Mouse (Mus musculus) effector memory CD4-positive, alpha-beta T cell, adult 5 months (primary cell): Measurements from ENCODE around the gene Lbhd1. TPM values are rescaled to one million over a fixed set of nuclear protein-coding genes. Genes with fewer than 3 reads are reported as not detected.

ENCODE experiments used
- polyA plus RNA-seq: library from polyadenylated mRNA; unstranded; fragments of 100-300 nt; shearing (Covaris generic); gene quantifications from one replicate; pipeline ENCODE4 v1.2.1, GENCODE M21; 2017

The Lbhd1 gene
- 37.0 TPM for polyA plus RNA-seq

GRCm38 (mm10) chr19:8883616-8884015 is at the start of gene Lbhd1, which contains the start of gene Gm49403:
Lbhd1 (plus strand) TSS chr19:8883732.
Gm49403 (plus strand) TSS chr19:8883930.

GRCm38 (mm10) chr19:8837251-8837791 is 46.2 kb upstream of the Lbhd1 start, which contains the start of gene Bscl2:
Bscl2 (plus strand) TSS chr19:8837467.

GRCm38 (mm10) chr19:8839103-8839907 is 44.2 kb upstream of the Lbhd1 start, which contains the start of gene Gng3:
Gng3 (minus strand) TSS chr19:8839194.

GRCm38 (mm10) chr19:8850402-8850901 is 33.1 kb upstream of the Lbhd1 start, which contains the start of gene Lrrn4cl:
Lrrn4cl (plus strand) TSS chr19:8850768.

GRCm38 (mm10) chr19:8871267-8872186 is 12.0 kb upstream of the Lbhd1 start, which contains the start of gene Ubxn1:
Ubxn1 (plus strand) TSS chr19:8871496.

GRCm38 (mm10) chr19:8880311-8881033 is 3.1 kb upstream of the Lbhd1 start, which contains the start of gene Uqcc3:
Uqcc3 (minus strand) TSS chr19:8880923.

GRCm38 (mm10) chr19:8888511-8889385 is 5.2 kb downstream of the Lbhd1 start, which contains the start of the genes 1810009A15Rik and Gm49416:
1810009A15Rik (plus strand) TSS chr19:8888853.
Gm49416 (plus strand) TSS chr19:8888926.

GRCm38 (mm10) chr19:8892829-8893766 is 9.6 kb downstream of the Lbhd1 start, which contains the start of gene Ints5:
Ints5 (plus strand) TSS chr19:8893005.

GRCm38 (mm10) chr19:8897865-8898495 is 14.4 kb downstream of the Lbhd1 start, which contains the start of gene Ganab:
Ganab (plus strand) TSS chr19:8898071.

GRCm38 (mm10) chr19:8920073-8920736 is 36.7 kb downstream of the Lbhd1 start, which contains the start of gene B3gat3:
B3gat3 (plus strand) TSS chr19:8920374.

GRCm38 (mm10) chr19:8929224-8930088 is 45.9 kb downstream of the Lbhd1 start, which contains the start of the genes Rom1 and Eml3:
Rom1 (minus strand) TSS chr19:8929356.
Eml3 (plus strand) TSS chr19:8929552.

GRCm38 (mm10) chr19:8941515-8942217 is 58.1 kb downstream of the Lbhd1 start, which contains the start of gene Mta2:
Mta2 (plus strand) TSS chr19:8941875.

